Mouse (Mus musculus) stomach, embryonic 15.5 days (tissue): Measurements from ENCODE around the gene Irf2bp1. TPM values are rescaled to one million over a fixed set of nuclear protein-coding genes. Genes with fewer than 3 reads are reported as not detected.

Experiments
- ATAC-seq: fragments of 200-750 bp; cut with Nextera tagmentation; 2 replicates; pipeline ENCODE4 v1.8.0; 2017; ENCODE audit warnings: low read depth, moderate number of reproducible peaks, moderate TSS enrichment; ENCODE audit not compliant: insufficient read depth, low FRiP score
- H3K27ac ChIP-seq: fragments of 300-500 bp; sonication (generic); 2 replicates; pipeline ENCODE4 v1.5.1; 2015; ENCODE audit warnings: mild to moderate bottlenecking, inconsistent platforms
- H3K27me3 ChIP-seq: fragments of 300-500 bp; sonication (generic); replicated peaks from 2 replicates; pipeline ENCODE4 v1.6.1; 2015; ENCODE audit warnings: inconsistent platforms
- H3K36me3 ChIP-seq: fragments of 300-500 bp; sonication (generic); 2 replicates; pipeline ENCODE4 v1.6.1; 2015; ENCODE audit warnings: inconsistent platforms
- H3K4me1 ChIP-seq: fragments of 300-500 bp; sonication (generic); 2 replicates; pipeline ENCODE4 v1.6.1; 2015; ENCODE audit warnings: inconsistent platforms
- H3K4me2 ChIP-seq: fragments of 300-500 bp; sonication (generic); 2 replicates; pipeline ENCODE4 v1.6.1; 2015; ENCODE audit warnings: mild to moderate bottlenecking, inconsistent platforms
- H3K4me3 ChIP-seq: fragments of 300-500 bp; sonication (generic); replicated peaks from 2 replicates; pipeline ENCODE4 v1.5.1; 2015; ENCODE audit warnings: inconsistent platforms
- H3K9ac ChIP-seq: fragments of 300-500 bp; sonication (generic); 2 replicates; pipeline ENCODE4 v1.6.1; 2015; ENCODE audit warnings: inconsistent platforms
- H3K9me3 ChIP-seq: fragments of 300-500 bp; sonication (generic); 2 replicates; pipeline ENCODE4 v1.6.1; 2016; ENCODE audit warnings: inconsistent platforms
- WGBS: fragments of 180-500 bp; shearing (Covaris S2); methylation state at CpG from one replicate; pipeline ENCODE4 v1.1.7; 2015; 5-methylcytosine and 5-hydroxymethylcytosine counted together
- polyA plus RNA-seq: library from polyadenylated mRNA; unstranded; fragments of >200 nt; fragmentation: Nextera tagmentation; extraction: Ambion mirVana; gene quantifications from 2 replicates; pipeline ENCODE4 v1.2.1, GENCODE M21; 2015

The Irf2bp1 gene
- polyA plus RNA-seq, 1 experiment from 2014 or later: 23.5 TPM

- no peaks in the 10 kb centered on the region for H3K9me3 ChIP-seq
- no peak overlapping the region for H3K9ac ChIP-seq
- no peak overlapping the region for H3K4me2 ChIP-seq
- H3K4me3 ChIP-seq: no peak overlapping the region
- 79% methylated on average over 4 of the region's 4 CpGs for WGBS
- ATAC-seq: no peak
- no peaks in the 10 kb centered on the region for H3K27me3 ChIP-seq
- peaks cover 48% of the 10 kb centered on the region for H3K36me3 ChIP-seq
- no peaks in the 10 kb centered on the region for H3K4me1 ChIP-seq
- no peak overlapping the region for H3K27ac ChIP-seq
Measured at GRCm38 (mm10) chr7:19031641-19032040, 27.8 kb downstream of the Irf2bp1 start.

- H3K4me2 ChIP-seq: no peak overlapping the region
- no peak overlapping the region for H3K4me3 ChIP-seq
- no peaks in the 10 kb centered on the region for H3K9me3 ChIP-seq
- H3K9ac ChIP-seq: no peak overlapping the region
- ATAC-seq: no peak
- no peaks in the 10 kb centered on the region for H3K4me1 ChIP-seq
- WGBS: 95% methylated on average over 6 of the region's 6 CpGs
- H3K27ac ChIP-seq: no peak overlapping the region
- H3K27me3 ChIP-seq: no peaks in the 10 kb centered on the region
- H3K36me3 ChIP-seq: peaks cover 86% of the 10 kb centered on the region
Measured at GRCm38 (mm10) chr7:19044616-19045015, 40.8 kb downstream of the Irf2bp1 start.

- WGBS: 91% methylated on average over 11 of the region's 11 CpGs
- Histone ChIP-seq H3K9me3 (no peaks in the 10 kb centered on the region), H3K27ac (no peak overlapping the region), H3K4me3 (no peak overlapping the region), H3K4me2 (no peak overlapping the region), H3K36me3 (peaks cover 84% of the 10 kb centered on the region), H3K4me1 (no peaks in the 10 kb centered on the region), H3K9ac (no peak overlapping the region), H3K27me3 (no peaks in the 10 kb centered on the region)
- ATAC-seq: no peak
Measured at GRCm38 (mm10) chr7:19046286-19047069, 42.6 kb downstream of the Irf2bp1 start.

GRCm38 (mm10) chr7:19048006-19048527, 44.2 kb downstream of the Irf2bp1 start:
- H3K4me2 ChIP-seq: no peak overlapping the region
- peaks cover 71% of the 10 kb centered on the region for H3K36me3 ChIP-seq
- H3K4me3 ChIP-seq: no peak overlapping the region
- H3K4me1 ChIP-seq: no peaks in the 10 kb centered on the region
- no peak for ATAC-seq
- H3K27me3 ChIP-seq: no peaks in the 10 kb centered on the region
- H3K27ac ChIP-seq: no peak overlapping the region
- no peak overlapping the region for H3K9ac ChIP-seq
- no peaks in the 10 kb centered on the region for H3K9me3 ChIP-seq
- 85% methylated on average over 14 of the region's 14 CpGs for WGBS

- Histone ChIP-seq H3K4me3 (no peak overlapping the region), H3K9me3 (no peaks in the 10 kb centered on the region), H3K36me3 (peaks cover 65% of the 10 kb centered on the region), H3K27me3 (no peaks in the 10 kb centered on the region), H3K4me1 (0 out of 2 replicates have a peak, but pooled peaks cover 5% of the 10 kb centered on the region), H3K9ac (no peak overlapping the region), H3K27ac (no peak overlapping the region), H3K4me2 (no peak overlapping the region)
- 90% methylated on average over 5 of the region's 5 CpGs for WGBS
- no peak for ATAC-seq
Measured at GRCm38 (mm10) chr7:19049252-19049651, 45.4 kb downstream of the Irf2bp1 start.

- Histone ChIP-seq H3K36me3 (peaks cover 59% of the 10 kb centered on the region), H3K27ac (no peak overlapping the region), H3K9ac (no peak overlapping the region), H3K4me3 (no peak overlapping the region), H3K9me3 (no peaks in the 10 kb centered on the region), H3K4me2 (no peak overlapping the region), H3K27me3 (no peaks in the 10 kb centered on the region), H3K4me1 (0 out of 2 replicates have a peak, but pooled peaks cover 5% of the 10 kb centered on the region)
- WGBS: 88% methylated on average over 8 of the region's 8 CpGs
- no peak for ATAC-seq
Measured at GRCm38 (mm10) chr7:19050172-19050571, 46.3 kb downstream of the Irf2bp1 start.

- ATAC-seq: no peak
- Histone ChIP-seq H3K36me3 (peaks cover 50% of the 10 kb centered on the region), H3K4me3 (no peak overlapping the region), H3K4me1 (0 out of 2 replicates have a peak, but pooled peaks cover 5% of the 10 kb centered on the region), H3K9me3 (no peaks in the 10 kb centered on the region), H3K4me2 (no peak overlapping the region), H3K27me3 (no peaks in the 10 kb centered on the region), H3K9ac (no peak overlapping the region), H3K27ac (no peak overlapping the region)
- WGBS: 66% methylated on average over 4 of the region's 4 CpGs
Measured at GRCm38 (mm10) chr7:19051161-19051560, 47.3 kb downstream of the Irf2bp1 start.

GRCm38 (mm10) chr7:19052345-19053135, 48.7 kb downstream of the Irf2bp1 start:
- Histone ChIP-seq H3K36me3 (peaks cover 37% of the 10 kb centered on the region; the same call in 1 of the 2 replicates), H3K9ac (no peak overlapping the region), H3K27ac (no peak overlapping the region), H3K4me3 (no peak overlapping the region), H3K4me1 (0 out of 2 replicates have a peak, but pooled peaks cover 5% of the 10 kb centered on the region), H3K4me2 (no peak overlapping the region), H3K9me3 (no peaks in the 10 kb centered on the region), H3K27me3 (no peaks in the 10 kb centered on the region)
- ATAC-seq: no peak
- 83% methylated on average over 15 of the region's 15 CpGs for WGBS

- H3K9me3 ChIP-seq: no peaks in the 10 kb centered on the region
- H3K36me3 ChIP-seq: peaks cover 34% of the 10 kb centered on the region; the same call in 1 of the 2 replicates
- no peak overlapping the region for H3K9ac ChIP-seq
- H3K27ac ChIP-seq: no peak overlapping the region
- H3K4me2 ChIP-seq: no peak overlapping the region
- 0 out of 2 replicates have a peak, but pooled peaks cover 5% of the 10 kb centered on the region for H3K4me1 ChIP-seq
- H3K27me3 ChIP-seq: no peaks in the 10 kb centered on the region
- H3K4me3 ChIP-seq: no peak overlapping the region
- 87% methylated on average over 7 of the region's 7 CpGs for WGBS
- no peak for ATAC-seq
Measured at GRCm38 (mm10) chr7:19053136-19053532, 49.3 kb downstream of the Irf2bp1 start.

- Histone ChIP-seq H3K9ac (no peak within 1 kb of the TSS), H3K4me2 (peak within 1 kb of the TSS; percentile 37), H3K36me3 (peaks cover 30% of the 10 kb centered on the region; the same call in 1 of the 2 replicates), H3K4me1 (0 out of 2 replicates have a peak, but pooled peaks cover 5% of the 10 kb centered on the region), H3K27me3 (no peaks in the 10 kb centered on the region), H3K4me3 (no peak within 1 kb of the TSS), H3K27ac (no peak within 1 kb of the TSS), H3K9me3 (no peaks in the 10 kb centered on the region)
- WGBS: 30% methylated on average over 33 of the region's 33 CpGs
- ATAC-seq: peak; percentile 51; the same call in 1 of the 2 replicates
Measured at GRCm38 (mm10) chr7:19054047-19054776, 50.4 kb downstream of the Irf2bp1 start, which contains the start of gene Rsph6a. Rsph6a (plus strand) TSS chr7:19054690.

- Histone ChIP-seq H3K9ac (no peak overlapping the region), H3K9me3 (no peaks in the 10 kb centered on the region), H3K4me3 (no peak overlapping the region), H3K27ac (no peak overlapping the region), H3K27me3 (no peaks in the 10 kb centered on the region), H3K4me1 (0 out of 2 replicates have a peak, but pooled peaks cover 5% of the 10 kb centered on the region), H3K4me2 (peak overlapping the region; percentile 37), H3K36me3 (peaks cover 25% of the 10 kb centered on the region; the same call in 1 of the 2 replicates)
- WGBS: 70% methylated on average over 9 of the region's 9 CpGs
- ATAC-seq: no peak
Measured at GRCm38 (mm10) chr7:19054777-19055076, 50.9 kb downstream of the Irf2bp1 start.
